Mouse (Mus musculus) kidney, embryonic 14.5 days (tissue): Measurements from ENCODE around the gene Ppfibp1. TPM values are rescaled to one million over a fixed set of nuclear protein-coding genes. Genes with fewer than 3 reads are reported as not detected.

Experiments
- ATAC-seq: fragments of 200-750 bp; cut with Nextera tagmentation; 2 replicates; pipeline ENCODE4 v1.8.0; 2017; ENCODE audit warnings: moderate number of reproducible peaks, mild to moderate bottlenecking, moderate TSS enrichment, moderate library complexity; ENCODE audit not compliant: low FRiP score, low TSS enrichment
- H3K27ac ChIP-seq: fragments of 300-500 bp; sonication (generic); 2 replicates; pipeline ENCODE4 v1.5.1; 2014; ENCODE audit warnings: low read depth, mild to moderate bottlenecking, low read length, moderate library complexity, mixed read lengths
- H3K27me3 ChIP-seq: fragments of 300-500 bp; sonication (generic); 2 replicates; pipeline ENCODE4 v1.6.1; 2014; ENCODE audit warnings: mild to moderate bottlenecking, low read length; ENCODE audit not compliant: control insufficient read depth, insufficient read depth
- H3K36me3 ChIP-seq: fragments of 300-500 bp; sonication (generic); 2 replicates; pipeline ENCODE4 v1.6.1; 2014; ENCODE audit warnings: low read length, mixed read lengths; ENCODE audit not compliant: control insufficient read depth, insufficient read depth
- H3K4me1 ChIP-seq: fragments of 300-500 bp; sonication (generic); 2 replicates; pipeline ENCODE4 v1.6.1; 2014; ENCODE audit warnings: low read length, mixed read lengths; ENCODE audit not compliant: control insufficient read depth, insufficient read depth
- H3K4me2 ChIP-seq: fragments of 300-500 bp; sonication (generic); replicated peaks from 2 replicates; pipeline ENCODE4 v1.6.1; 2014; ENCODE audit warnings: low read depth, mild to moderate bottlenecking, low read length
- H3K4me3 ChIP-seq: fragments of 300-500 bp; sonication (generic); 2 replicates; pipeline ENCODE4 v1.5.1; 2014; ENCODE audit warnings: mild to moderate bottlenecking, low read length
- H3K9ac ChIP-seq: fragments of 300-500 bp; sonication (generic); 2 replicates; pipeline ENCODE4 v1.6.1; 2014; ENCODE audit warnings: low read depth, mild to moderate bottlenecking, low read length, moderate library complexity
- H3K9me3 ChIP-seq: fragments of 300-500 bp; sonication (generic); 2 replicates; pipeline ENCODE4 v1.6.1; 2016; ENCODE audit warnings: low read length; ENCODE audit not compliant: control insufficient read depth
- WGBS: fragments of 180-500 bp; shearing (Covaris S2); extraction: QIAGEN DNeasy Blood & Tissue Kit; methylation state at CpG from one replicate; pipeline ENCODE4 v1.1.7; 2014; 5-methylcytosine and 5-hydroxymethylcytosine counted together
- polyA plus RNA-seq: library from polyadenylated mRNA; unstranded; fragments of >200 nt; fragmentation: Nextera tagmentation; extraction: Ambion mirVana; gene quantifications from 2 replicates; pipeline ENCODE4 v1.2.1, GENCODE M21; 2014

Gene Ppfibp1
- polyA plus RNA-seq, 1 experiment from 2014 or later, result 80.1 TPM

GRCm38 (mm10) chr6:147075808-147076387 is 187.6 kb downstream of the Ppfibp1 start:
- WGBS, result 84% methylated on average over 5 of the region's 5 CpGs
- no peaks in the 10 kb centered on the region for H3K9me3 ChIP-seq
- no peak for ATAC-seq
- no peaks in the 10 kb centered on the region for H3K4me1 ChIP-seq
- H3K36me3 ChIP-seq, result peaks cover 9% of the 10 kb centered on the region
- H3K27ac ChIP-seq, result no peak overlapping the region
- H3K27me3 ChIP-seq, result no peaks in the 10 kb centered on the region
- no peak overlapping the region for H3K9ac ChIP-seq
- no peak overlapping the region for H3K4me3 ChIP-seq
- no peak overlapping the region for H3K4me2 ChIP-seq

- no peaks in the 10 kb centered on the region for H3K27me3 ChIP-seq
- no peak for ATAC-seq
- H3K4me3 ChIP-seq, result no peak overlapping the region
- no peak overlapping the region for H3K4me2 ChIP-seq
- peaks cover under 1% of the 10 kb centered on the region; the same call in 1 of the 2 replicates for H3K36me3 ChIP-seq
- no peaks in the 10 kb centered on the region for H3K4me1 ChIP-seq
- 82% methylated on average over 8 of the region's 8 CpGs for WGBS
- no peak overlapping the region for H3K9ac ChIP-seq
- no peak overlapping the region for H3K27ac ChIP-seq
- H3K9me3 ChIP-seq, result no peaks in the 10 kb centered on the region
These were observed 188.6 kb downstream of the Ppfibp1 start for GRCm38 (mm10) chr6:147076878-147077277.

- no peaks in the 10 kb centered on the region for H3K4me1 ChIP-seq
- no peaks in the 10 kb centered on the region for H3K9me3 ChIP-seq
- H3K36me3 ChIP-seq, result no peaks in the 10 kb centered on the region; the same call in 1 of the 2 replicates
- H3K4me3 ChIP-seq, result no peak overlapping the region
- H3K9ac ChIP-seq, result no peak overlapping the region
- H3K27me3 ChIP-seq, result peaks cover 10% of the 10 kb centered on the region
- H3K4me2 ChIP-seq, result no peak overlapping the region
- WGBS, result 90% methylated on average over 10 of the region's 10 CpGs
- ATAC-seq, result no peak
- H3K27ac ChIP-seq, result no peak overlapping the region
These were observed 191.6 kb downstream of the Ppfibp1 start for GRCm38 (mm10) chr6:147079919-147080318.

Other genes starting within 250 kb of the Ppfibp1 start
- 143 and 185 TPM in 2 replicates for gene Med21, start 245.9 kb upstream of the Ppfibp1 start, polyA plus RNA-seq
- 20.3 and 37.4 TPM in 2 replicates for gene Tm7sf3, start 245.7 kb upstream of the Ppfibp1 start, polyA plus RNA-seq
- 9.9 and 17.2 TPM in 2 replicates for gene Stk38l, start 163.5 kb upstream of the Ppfibp1 start, polyA plus RNA-seq
- 2.3 and 3.9 TPM in 2 replicates for gene Arntl2, start 92.4 kb upstream of the Ppfibp1 start, polyA plus RNA-seq
- not detected in 2 replicates for gene Smco2, start 38.4 kb upstream of the Ppfibp1 start, polyA plus RNA-seq
- gene 1700034J05Rik, start 65.9 kb downstream of the Ppfibp1 start, polyA plus RNA-seq, result 0.37 and 0.45 TPM in 2 replicates
- gene Rep15, start 144.1 kb downstream of the Ppfibp1 start, polyA plus RNA-seq, result 1.6 and 1.7 TPM in 2 replicates
- gene Mrps35, start 154.3 kb downstream of the Ppfibp1 start, polyA plus RNA-seq, result 135 and 153 TPM in 2 replicates
- 4.7 and 6.1 TPM in 2 replicates for gene Mansc4, start 198.5 kb downstream of the Ppfibp1 start, polyA plus RNA-seq
- 3.4 and 7.2 TPM in 2 replicates for gene Klhl42, start 202.9 kb downstream of the Ppfibp1 start, polyA plus RNA-seq